Mouse (Mus musculus) spleen, adult 2 months (tissue): Measurements from ENCODE around the gene Pygm. TPM values are rescaled to one million over a fixed set of nuclear protein-coding genes. Genes with fewer than 3 reads are reported as not detected.

Source experiments
- DNase-seq, 2 experiments: peaks; one replicate each; pipeline versions ENCODE4 v3.0.0 to v3.0.0-alpha.2; 2012 to 2021; ENCODE audit warnings: low spot score in 2 of 2, low read depth in 1 of 2
- H3K27ac ChIP-seq: fragments of 200-500 bp; 2 replicates; pipeline ENCODE4 v1.5.1; 2012; ENCODE audit warnings: low read length, inconsistent platforms; ENCODE audit not compliant: insufficient read depth
- H3K27me3 ChIP-seq: fragments of 200-500 bp; 2 replicates; pipeline ENCODE4 v1.6.1; 2012; ENCODE audit warnings: mild to moderate bottlenecking, moderate library complexity, low read length, inconsistent platforms; ENCODE audit not compliant: control insufficient read depth, insufficient read depth
- H3K36me3 ChIP-seq: fragments of 200-500 bp; 2 replicates; pipeline ENCODE4 v1.6.1; 2012; ENCODE audit warnings: mild to moderate bottlenecking, low read length, inconsistent platforms; ENCODE audit not compliant: control insufficient read depth, insufficient read depth
- H3K4me1 ChIP-seq: fragments of 200-500 bp; 2 replicates; pipeline ENCODE4 v1.6.1; 2011; ENCODE audit warnings: inconsistent platforms; ENCODE audit not compliant: control insufficient read depth, insufficient read depth, insufficient read length
- H3K4me3 ChIP-seq: fragments of 200-500 bp; 2 replicates; pipeline ENCODE4 v1.5.1; 2011; ENCODE audit warnings: mild to moderate bottlenecking, inconsistent platforms; ENCODE audit not compliant: insufficient read depth, insufficient read length; ENCODE audit errors: extremely low read depth
- CTCF ChIP-seq: fragments of 200-500 bp; IDR thresholded peaks from 2 replicates; pipeline ENCODE4 v1.5.1; 2011; ENCODE audit warnings: mild to moderate bottlenecking, inconsistent platforms; ENCODE audit not compliant: insufficient read depth, insufficient read length, insufficient replicate concordance; ENCODE audit errors: extremely low read depth
- POLR2A ChIP-seq: fragments of 200-500 bp; IDR thresholded peaks from 2 replicates; pipeline ENCODE4 v1.6.1; 2011; ENCODE audit warnings: low read depth, low read length, inconsistent platforms
- WGBS: fragments of 180-500 bp; shearing (Covaris S2); methylation state at CpG from one replicate; pipeline ENCODE4 v1.1.7; 2018; 5-methylcytosine and 5-hydroxymethylcytosine counted together
- polyA plus RNA-seq: library from polyadenylated mRNA; depleted of rRNA; stranded (reverse); fragments of >200 nt; gene quantifications from 2 replicates; pipeline ENCODE4 v1.2.3, GENCODE M21; 2012

The Pygm gene
- polyA plus RNA-seq, 1 experiment, result 8.1 TPM

GRCm38 (mm10) chr19:6416124-6416770 is 32.0 kb downstream of the Pygm start:
- Histone ChIP-seq H3K27me3 (peaks cover 9% of the 10 kb centered on the region; the same call in 1 of the 2 replicates), H3K27ac (no peak overlapping the region), H3K36me3 (peaks cover 21% of the 10 kb centered on the region), H3K4me3 (no peak overlapping the region), H3K4me1 (no peaks in the 10 kb centered on the region; the same call in 1 of the 2 replicates)
- TF ChIP-seq CTCF, result no peak
- TF ChIP-seq POLR2A, result no peak
- 51% methylated on average over 9 of the region's 9 CpGs for WGBS
- DNase-seq, result no peak

- H3K4me1 ChIP-seq, result no peaks in the 10 kb centered on the region; the same call in 1 of the 2 replicates
- no peak overlapping the region for H3K27ac ChIP-seq
- peaks cover 19% of the 10 kb centered on the region for H3K36me3 ChIP-seq
- H3K4me3 ChIP-seq, result no peak overlapping the region
- TF ChIP-seq CTCF (no peak), POLR2A (no peak)
- 61% methylated on average over 12 of the region's 12 CpGs for WGBS
- peaks cover 9% of the 10 kb centered on the region; the same call in 1 of the 2 replicates for H3K27me3 ChIP-seq
- DNase-seq, result no peak
Measured at GRCm38 (mm10) chr19:6416894-6417761, 32.9 kb downstream of the Pygm start.

GRCm38 (mm10) chr19:6418233-6418879 is 34.2 kb downstream of the Pygm start, which contains the start of gene Nrxn2:
Gene Nrxn2, plus strand, starts transcription at chr19:6418731.
- peaks cover 11% of the 10 kb centered on the region for H3K36me3 ChIP-seq
- no peak within 1 kb of the TSS for H3K27ac ChIP-seq
- 3% methylated on average over 46 of the region's 46 CpGs for WGBS
- peak within 1 kb of the TSS; percentile 53 for H3K4me3 ChIP-seq
- TF ChIP-seq POLR2A, result no peak
- peak; percentile 97 for TF ChIP-seq CTCF
- H3K27me3 ChIP-seq, result peaks cover 9% of the 10 kb centered on the region; the same call in 1 of the 2 replicates
- H3K4me1 ChIP-seq, result no peaks in the 10 kb centered on the region; the same call in 1 of the 2 replicates
- peak; percentile 70 to 81 for DNase-seq

- Histone ChIP-seq H3K4me1 (no peaks in the 10 kb centered on the region; the same call in 1 of the 2 replicates), H3K4me3 (no peak overlapping the region), H3K27me3 (peaks cover 9% of the 10 kb centered on the region; the same call in 1 of the 2 replicates), H3K36me3 (peaks cover 3% of the 10 kb centered on the region), H3K27ac (no peak overlapping the region)
- DNase-seq, result no peak
- TF ChIP-seq CTCF (no peak), POLR2A (no peak)
- WGBS, result 18% methylated on average over 19 of the region's 23 CpGs
Measured at GRCm38 (mm10) chr19:6418984-6419692, 34.9 kb downstream of the Pygm start.

GRCm38 (mm10) chr19:6419805-6420310 is 35.7 kb downstream of the Pygm start:
- Histone ChIP-seq H3K27me3 (peaks cover 9% of the 10 kb centered on the region; the same call in 1 of the 2 replicates), H3K4me3 (no peak overlapping the region), H3K27ac (no peak overlapping the region), H3K36me3 (no peaks in the 10 kb centered on the region), H3K4me1 (no peaks in the 10 kb centered on the region; the same call in 1 of the 2 replicates)
- WGBS, result 58% methylated on average over 9 of the region's 9 CpGs
- TF ChIP-seq CTCF (no peak), POLR2A (no peak)
- no peak for DNase-seq
